Mouse (Mus musculus): ENCODE data around the gene Ppp2r5c.

GRCm38 (mm10) chr12:110601241-110602218, 154.6 kb downstream of the Ppp2r5c start, which contains the start of gene Dync1h1:
- TF ChIP-seq POLR2A (IDR thresholded peaks at IDR 0.05; ENCODE audit: low read depth, low read length) (peak; percentile 85), CTCF (IDR thresholded peaks at IDR 0.05; ENCODE audit: extremely low read depth, insufficient read depth, insufficient read length, insufficient replicate concordance) (no peak)

Data from spleen, adult 2 months (tissue).